Mouse (Mus musculus) adipocyte (in vitro differentiated cells): ENCODE measurements around the gene Oxa1l.
A peak's percentile ranks its signal among the peaks of the same experiment; 100 is the strongest.

Experiments used
- DNase-seq: peaks from one replicate; pipeline ENCODE4 v3.0.0-alpha.2; 2016; ENCODE audit warnings: low spot score

The Oxa1l gene

GRCm38 (mm10) chr14:54371460-54371859 is 10.8 kb downstream of the Oxa1l start:
- no peak for DNase-seq

GRCm38 (mm10) chr14:54372923-54373322 is 12.3 kb downstream of the Oxa1l start:
- no peak for DNase-seq

GRCm38 (mm10) chr14:54375916-54376315 is 15.3 kb downstream of the Oxa1l start:
- peak; percentile 77 for DNase-seq

GRCm38 (mm10) chr14:54377166-54377565 is 16.5 kb downstream of the Oxa1l start:
- DNase-seq: peak; percentile 70

GRCm38 (mm10) chr14:54379571-54379970 is 18.9 kb downstream of the Oxa1l start:
- peak; percentile 14 for DNase-seq

- no peak for DNase-seq
These were observed 20.0 kb downstream of the Oxa1l start for GRCm38 (mm10) chr14:54380616-54381015.

- DNase-seq: no peak
These were observed 21.2 kb downstream of the Oxa1l start for GRCm38 (mm10) chr14:54381816-54382215.

- DNase-seq: no peak
These were observed 22.0 kb downstream of the Oxa1l start for GRCm38 (mm10) chr14:54382641-54383040.

- no peak for DNase-seq
These were observed 22.7 kb downstream of the Oxa1l start for GRCm38 (mm10) chr14:54383355-54383771.

GRCm38 (mm10) chr14:54384396-54384795 is 23.8 kb downstream of the Oxa1l start:
- no peak for DNase-seq

- DNase-seq: no peak
These were observed 25.5 kb downstream of the Oxa1l start for GRCm38 (mm10) chr14:54385968-54386618.

GRCm38 (mm10) chr14:54387546-54387945 is 26.9 kb downstream of the Oxa1l start:
- no peak for DNase-seq

GRCm38 (mm10) chr14:54390843-54391242 is 30.2 kb downstream of the Oxa1l start:
- DNase-seq: no peak

- DNase-seq: no peak
These were observed 33.2 kb downstream of the Oxa1l start for GRCm38 (mm10) chr14:54393794-54394193.

GRCm38 (mm10) chr14:54394309-54394708 is 33.7 kb downstream of the Oxa1l start:
- DNase-seq: no peak

GRCm38 (mm10) chr14:54396685-54397084 is 36.1 kb downstream of the Oxa1l start:
- no peak for DNase-seq

GRCm38 (mm10) chr14:54397872-54398527 is 37.4 kb downstream of the Oxa1l start:
- DNase-seq: no peak

- DNase-seq: no peak
These were observed 37.9 kb downstream of the Oxa1l start for GRCm38 (mm10) chr14:54398528-54398916.

GRCm38 (mm10) chr14:54398921-54399382 is 38.3 kb downstream of the Oxa1l start:
- no peak for DNase-seq

GRCm38 (mm10) chr14:54401723-54402122 is 41.1 kb downstream of the Oxa1l start:
- DNase-seq: no peak

GRCm38 (mm10) chr14:54408336-54409056 is 47.9 kb downstream of the Oxa1l start:
- DNase-seq: no peak

GRCm38 (mm10) chr14:54409057-54409645 is 48.5 kb downstream of the Oxa1l start:
- DNase-seq: no peak
